Mouse (Mus musculus) CH12.LX (cell line): ENCODE results near the gene Cxcl5. TPM values are rescaled to one million over a fixed set of nuclear protein-coding genes. Genes with fewer than 3 reads are reported as not detected.

Experiments
- DNase-seq: peaks from one replicate; pipeline ENCODE4 v3.0.0-alpha.2; 2013; ENCODE audit errors: extremely low read depth
- H3K27ac ChIP-seq: 2 replicates; pipeline ENCODE4 v1.5.1; 2012; ENCODE audit warnings: low read depth, mild to moderate bottlenecking, control low read depth, moderate library complexity; ENCODE audit not compliant: insufficient read depth
- H3K27me3 ChIP-seq: replicated peaks from 2 replicates; pipeline ENCODE3; 2012; ENCODE audit warnings: inconsistent platforms
- H3K36me3 ChIP-seq, 2 experiments: replicated peaks in 1 of 2; 2 replicates each; pipeline versions ENCODE3 to v1.6.1; 2012; ENCODE audit warnings: inconsistent platforms in 1 of 2, low read length in 1 of 2, mild to moderate bottlenecking in 1 of 2, mixed read lengths in 1 of 2, moderate library complexity in 1 of 2; ENCODE audit not compliant: control insufficient read depth in 1 of 2, insufficient read depth in 1 of 2
- H3K4me1 ChIP-seq, 2 experiments: 2 replicates each; pipeline ENCODE4 v1.6.1; 2012; ENCODE audit warnings: inconsistent platforms in 1 of 2, moderate library complexity in 1 of 2; ENCODE audit not compliant: insufficient read depth in 2 of 2, control insufficient read depth in 1 of 2
- H3K4me2 ChIP-seq: 2 replicates; pipeline ENCODE4 v1.6.1; 2012; ENCODE audit warnings: low read depth, mild to moderate bottlenecking, control low read depth; ENCODE audit not compliant: poor library complexity, insufficient read depth, severe bottlenecking
- H3K4me3 ChIP-seq, 3 experiments: fragments of 150-350 bp in 1 of 3; sonication (generic) in 1 of 3; replicated peaks in 1 of 3; 2 replicates each; pipeline versions ENCODE3 to v1.5.1; 2011 to 2012; ENCODE audit warnings: low read depth in 2 of 3, low read length in 2 of 3, mild to moderate bottlenecking in 2 of 3, moderate library complexity in 2 of 3, control low read depth in 1 of 3, improper control_type of control experiment in 1 of 3, inconsistent platforms in 1 of 3, mixed read lengths in 1 of 3; ENCODE audit not compliant: poor library complexity in 1 of 3
- H3K79me2 ChIP-seq: replicated peaks from 2 replicates; pipeline ENCODE4 v1.6.1; 2012; ENCODE audit warnings: mild to moderate bottlenecking, moderate library complexity; ENCODE audit not compliant: control insufficient read depth, poor library complexity, insufficient read depth, severe bottlenecking; ENCODE audit errors: extremely low read depth
- H3K9ac ChIP-seq: 2 replicates; pipeline ENCODE4 v1.6.1; 2012; ENCODE audit warnings: low read depth, mild to moderate bottlenecking, control low read depth, moderate library complexity; ENCODE audit not compliant: insufficient read depth
- H3K9me3 ChIP-seq: replicated peaks from 2 replicates; pipeline ENCODE3; 2012; ENCODE audit warnings: low read length, inconsistent platforms, mixed read lengths
- BHLHE40 ChIP-seq: IDR thresholded peaks from 2 replicates; pipeline ENCODE4 v1.6.1; 2011; ENCODE audit warnings: mild to moderate bottlenecking, low read depth, low read length, improper control_type of control experiment
- CHD1 ChIP-seq: IDR thresholded peaks from 2 replicates; pipeline ENCODE4 v1.6.1; 2012; ENCODE audit warnings: low read depth, low read length, improper control_type of control experiment, inconsistent platforms
- CHD2 ChIP-seq: IDR thresholded peaks from 2 replicates; pipeline ENCODE4 v1.6.1; 2011; ENCODE audit warnings: low read length, improper control_type of control experiment
- CTCF ChIP-seq, 2 experiments: IDR thresholded peaks in 1 of 2; conservative IDR thresholded peaks in 1 of 2; 2 replicates each; pipeline ENCODE4 v1.5.1; 2011 to 2012; ENCODE audit warnings: low read depth in 2 of 2, low read length in 2 of 2, improper control_type of control experiment in 1 of 2, inconsistent platforms in 1 of 2, mild to moderate bottlenecking in 1 of 2, moderate library complexity in 1 of 2
- EP300 ChIP-seq: IDR thresholded peaks from 2 replicates; pipeline ENCODE4 v1.6.1; 2011; ENCODE audit warnings: low read length, improper control_type of control experiment
- ETS1 ChIP-seq: conservative IDR thresholded peaks from 2 replicates; pipeline ENCODE4 v1.6.1; 2012; ENCODE audit warnings: low read depth, mild to moderate bottlenecking, inconsistent platforms, low read length, improper control_type of control experiment, moderate library complexity
- GABPA ChIP-seq: IDR thresholded peaks from 2 replicates; pipeline ENCODE4 v1.6.1; 2012; ENCODE audit warnings: low read depth, low read length, improper control_type of control experiment, inconsistent platforms; ENCODE audit not compliant: insufficient replicate concordance
- HCFC1 ChIP-seq: IDR thresholded peaks from 2 replicates; pipeline ENCODE4 v1.6.1; 2012; ENCODE audit warnings: low read depth, mild to moderate bottlenecking, inconsistent platforms, low read length, improper control_type of control experiment
- IRF4 ChIP-seq: IDR thresholded peaks from 2 replicates; pipeline ENCODE4 v1.6.1; 2014; ENCODE audit warnings: low read depth, mild to moderate bottlenecking, inconsistent platforms, low read length, improper control_type of control experiment
- JUND ChIP-seq: conservative IDR thresholded peaks from 2 replicates; pipeline ENCODE4 v1.6.1; 2011; ENCODE audit warnings: low read depth, low read length, improper control_type of control experiment
- KAT2A ChIP-seq: IDR thresholded peaks from 2 replicates; pipeline ENCODE4 v1.6.1; 2012; ENCODE audit warnings: low read length, improper control_type of control experiment, inconsistent platforms; ENCODE audit not compliant: insufficient replicate concordance
- MAFK ChIP-seq: IDR thresholded peaks from 2 replicates; pipeline ENCODE4 v1.6.1; 2011; ENCODE audit warnings: low read length, improper control_type of control experiment; ENCODE audit not compliant: insufficient replicate concordance
- MAX ChIP-seq: IDR thresholded peaks from 2 replicates; pipeline ENCODE4 v1.6.1; 2011; ENCODE audit warnings: low read length, improper control_type of control experiment
- POLR2A ChIP-seq: IDR thresholded peaks from 2 replicates; pipeline ENCODE4 v1.6.1; 2011; ENCODE audit warnings: low read depth, mild to moderate bottlenecking, improper control_type of control experiment, low read length
- POLR2AphosphoS2 ChIP-seq: IDR thresholded peaks from 2 replicates; pipeline ENCODE4 v1.6.1; 2011; ENCODE audit warnings: low read depth, low read length, improper control_type of control experiment
- RAD21 ChIP-seq: IDR thresholded peaks from 2 replicates; pipeline ENCODE4 v1.6.1; 2011; ENCODE audit warnings: low read depth, mild to moderate bottlenecking, low read length, improper control_type of control experiment, moderate library complexity
- SIN3A ChIP-seq: IDR thresholded peaks from 2 replicates; pipeline ENCODE4 v1.6.1; 2012; ENCODE audit warnings: low read length, improper control_type of control experiment, inconsistent platforms
- TCF12 ChIP-seq: IDR thresholded peaks from 2 replicates; pipeline ENCODE4 v1.6.1; 2014; ENCODE audit warnings: low read depth, mild to moderate bottlenecking, inconsistent platforms, low read length, improper control_type of control experiment
- USF1 ChIP-seq: IDR thresholded peaks from 2 replicates; pipeline ENCODE4 v1.6.1; 2014; ENCODE audit warnings: low read depth, mild to moderate bottlenecking, inconsistent platforms, low read length, improper control_type of control experiment
- ZMIZ1 ChIP-seq: IDR thresholded peaks from 2 replicates; pipeline ENCODE4 v1.6.1; 2012; ENCODE audit warnings: low read depth, mild to moderate bottlenecking, inconsistent platforms, low read length, improper control_type of control experiment
- ZNF384 ChIP-seq: IDR thresholded peaks from 2 replicates; pipeline ENCODE4 v1.6.1; 2012; ENCODE audit warnings: low read depth, low read length, improper control_type of control experiment, inconsistent platforms
- dilution Hi-C: fragments of 300-500 bp; cut with MboI; formaldehyde crosslinking; loops from 2 replicates; pipeline ENCODE4 v1.14.3; 2020; ENCODE audit warnings: low sequenced_read_pairs; ENCODE audit not compliant: extremely low pct_unique_long_range_greater_than_20kb, extremely low pct_ligation_motif_present
- in situ Hi-C: fragments of 300-500 bp; cut with MboI; formaldehyde crosslinking; loops from 3 replicates; pipeline ENCODE4 v1.14.3; 2019; ENCODE audit warnings: low sequenced_read_pairs, low pct_ligation_motif_present, low pct_unique_long_range_greater_than_20kb, mixed read lengths
- polyA plus RNA-seq: library from polyadenylated mRNA; unstranded; fragments of >175 nt; gene quantifications from 2 replicates; pipeline ENCODE4 v1.2.1, GENCODE M21; 2012; ENCODE audit warnings: low read depth; ENCODE audit not compliant: insufficient read length
- total RNA-seq, 2 experiments: library from RNA; depleted of rRNA; stranded (reverse); fragments of 300-350 nt in 1 of 2; fragments of >200 nt in 1 of 2; gene quantifications; 2 replicates each; pipeline ENCODE4 v1.2.3; 2012 to 2014

Cxcl5 gene
- total and polyA plus RNA-seq, 3 experiments, result not detected

GRCm38 (mm10) chr5:90761834-90762233 is 2.7 kb downstream of the Cxcl5 start:
- H3K36me3 ChIP-seq, result no peaks in the 10 kb centered on the region
- dilution Hi-C loops (no loop called here), in situ Hi-C loops (no loop called here)
- no peak overlapping the region for H3K4me3 ChIP-seq
- no peak overlapping the region for H3K27ac ChIP-seq
- TF ChIP-seq JUND (peak; percentile 56), HCFC1 (no peak), EP300 (peak; percentile 74), ETS1 (peak; percentile 64), IRF4 (peak; percentile 43; the same call in 1 of the 2 replicates), TCF12 (0 out of 2 replicates have a peak, but pooled peaks have one; percentile 17)
- H3K9ac ChIP-seq, result no peak overlapping the region
- DNase-seq, result peak; percentile 67
- no peaks in the 10 kb centered on the region for H3K27me3 ChIP-seq
- H3K4me1 ChIP-seq, result peaks cover 2 to 39% of the 10 kb centered on the region in 2 experiments; a peak in 3 of 4 replicates
- H3K79me2 ChIP-seq, result no peaks in the 10 kb centered on the region
- no peaks in the 10 kb centered on the region for H3K9me3 ChIP-seq
- peak overlapping the region; percentile 44 for H3K4me2 ChIP-seq

- Histone ChIP-seq H3K79me2 (no peaks in the 10 kb centered on the region), H3K4me1 (peaks cover 0 to 29% of the 10 kb centered on the region in 2 experiments; a peak in 2 of 4 replicates), H3K4me2 (no peak overlapping the region), H3K9me3 (no peaks in the 10 kb centered on the region), H3K9ac (no peak overlapping the region), H3K4me3 (no peak overlapping the region), H3K36me3 (no peaks in the 10 kb centered on the region), H3K27ac (no peak overlapping the region), H3K27me3 (no peaks in the 10 kb centered on the region)
- dilution Hi-C loops, result no loop called here
- in situ Hi-C loops, result no loop called here
- TF ChIP-seq CHD1 (no peak), KAT2A (no peak), USF1 (no peak), IRF4 (no peak), POLR2AphosphoS2 (no peak), BHLHE40 (no peak), MAX (no peak), TCF12 (no peak), RAD21 (no peak), POLR2A (no peak), GABPA (no peak), ZNF384 (no peak), ETS1 (no peak), MAFK (no peak), CHD2 (no peak), SIN3A (no peak), CTCF (conservative IDR thresholded peaks at IDR 0.05 in 1 of 2, IDR thresholded peaks at IDR 0.05 in 1 of 2; ENCODE audit: low read depth in 2 of 2, low read length in 2 of 2) (no peak), ZMIZ1 (no peak)
- no peak for DNase-seq
Measured at GRCm38 (mm10) chr5:90763912-90764665, 4.9 kb downstream of the Cxcl5 start.
